Mouse (Mus musculus) right cerebral cortex, postnatal 25 days (tissue): ENCODE data around the gene Bphl.
A peak's percentile ranks its signal among the peaks of the same experiment; 100 is the strongest.

ENCODE experiments used
- DNase-seq: peaks from one replicate; pipeline ENCODE4 v3.0.0; 2022

Gene Bphl

DNA sequence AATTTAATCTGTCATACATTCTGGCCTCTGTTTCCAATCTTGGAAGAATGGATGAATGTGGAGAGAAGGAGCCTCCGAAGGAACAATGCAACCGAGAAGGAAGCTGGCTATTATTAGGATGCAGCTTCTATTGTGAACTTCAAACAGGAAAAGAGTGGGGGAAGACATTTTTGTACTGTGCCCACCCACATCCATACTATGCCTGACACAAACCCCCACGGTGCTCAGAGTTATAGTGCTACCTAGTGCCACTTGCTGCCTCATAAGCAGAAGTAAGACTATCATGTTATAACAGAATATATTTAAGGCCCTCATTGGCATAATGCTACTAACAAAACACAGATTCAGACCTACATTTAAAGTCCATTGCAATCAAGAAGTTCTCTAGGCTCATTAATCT, 52.0 kb downstream of the Bphl start:
- no peak for DNase-seq

DNA sequence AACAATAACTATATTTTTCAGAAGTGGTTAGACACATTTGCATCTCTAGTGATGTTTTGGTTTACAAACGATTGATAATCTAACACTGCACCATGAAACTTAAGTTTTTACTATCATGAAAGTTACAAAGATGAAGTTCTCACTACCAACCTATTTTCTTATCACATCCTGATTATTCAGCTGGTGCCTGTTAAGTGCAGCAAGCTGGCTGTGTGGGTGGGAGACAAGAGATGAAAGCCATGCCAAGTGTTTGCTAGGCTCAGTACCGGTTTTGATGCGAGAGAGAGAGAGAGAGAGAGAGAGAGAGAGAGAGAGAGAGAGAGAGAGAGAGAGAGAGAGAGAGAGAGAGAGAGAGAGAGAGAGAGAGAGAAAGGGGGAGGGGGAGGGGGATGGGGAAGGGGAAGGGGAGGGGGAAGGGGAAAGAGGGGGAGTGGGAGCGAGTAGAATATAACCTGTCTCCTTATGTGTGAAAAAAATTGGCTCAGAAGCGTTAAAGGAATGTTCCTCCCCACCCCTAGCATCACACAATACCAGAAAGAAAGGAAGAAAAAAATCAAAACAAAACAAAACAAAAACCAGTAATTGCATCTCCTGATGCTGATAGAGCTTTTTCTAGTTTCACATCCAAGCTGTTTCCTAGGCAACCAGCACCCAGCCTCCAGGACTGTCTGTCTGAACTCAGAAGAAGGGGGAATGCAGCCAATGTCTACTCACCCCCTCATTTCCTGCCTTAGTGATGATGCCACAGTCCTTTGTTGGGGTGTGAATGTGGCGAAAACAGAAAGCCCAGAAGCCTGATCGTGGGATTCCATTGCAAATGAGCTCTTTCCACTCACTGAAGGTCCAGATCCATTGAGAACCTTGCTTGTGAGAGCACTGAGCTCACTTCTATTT, 58.4 kb downstream of the Bphl start:
- peak; percentile 77 for DNase-seq

DNA sequence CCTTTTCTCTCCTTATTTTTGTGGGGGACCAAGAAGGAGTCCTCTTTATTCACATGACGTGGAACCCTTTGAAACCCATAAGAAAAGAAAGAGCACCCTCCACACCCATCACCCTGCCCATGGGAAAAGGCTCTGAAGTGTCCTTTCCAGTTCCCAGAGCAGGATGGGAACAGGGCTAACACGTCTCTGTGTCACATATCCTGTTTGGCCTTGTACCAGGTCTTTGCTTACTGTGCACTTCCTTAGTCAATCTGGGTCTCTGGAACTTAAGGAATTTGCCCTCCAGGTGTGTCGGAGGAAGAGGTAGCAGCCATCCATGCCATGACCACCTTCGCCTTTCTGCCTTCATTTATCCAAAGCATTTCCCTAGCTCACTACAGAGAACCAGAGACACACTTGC, 59.1 kb downstream of the Bphl start:
- no peak for DNase-seq

DNA sequence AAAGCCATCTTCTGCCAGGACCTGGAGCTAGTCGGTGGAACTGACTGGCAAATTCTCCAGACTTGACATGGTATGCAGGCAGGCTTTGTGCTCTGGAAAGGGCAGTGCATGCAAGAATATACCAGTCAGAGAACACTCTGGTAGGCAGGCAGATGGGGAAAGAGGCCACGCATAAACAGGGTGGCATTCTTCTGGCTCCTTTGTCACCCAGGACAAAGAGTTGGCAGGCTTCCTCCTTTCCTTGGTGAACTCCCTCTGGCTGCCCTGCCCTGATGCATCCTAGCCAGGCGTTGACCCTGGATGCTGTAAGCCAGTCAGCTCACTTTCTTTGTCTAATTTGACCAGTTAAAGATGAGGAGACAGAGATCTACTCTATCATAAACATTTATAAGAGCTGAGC, 59.7 kb downstream of the Bphl start:
- no peak for DNase-seq

DNA sequence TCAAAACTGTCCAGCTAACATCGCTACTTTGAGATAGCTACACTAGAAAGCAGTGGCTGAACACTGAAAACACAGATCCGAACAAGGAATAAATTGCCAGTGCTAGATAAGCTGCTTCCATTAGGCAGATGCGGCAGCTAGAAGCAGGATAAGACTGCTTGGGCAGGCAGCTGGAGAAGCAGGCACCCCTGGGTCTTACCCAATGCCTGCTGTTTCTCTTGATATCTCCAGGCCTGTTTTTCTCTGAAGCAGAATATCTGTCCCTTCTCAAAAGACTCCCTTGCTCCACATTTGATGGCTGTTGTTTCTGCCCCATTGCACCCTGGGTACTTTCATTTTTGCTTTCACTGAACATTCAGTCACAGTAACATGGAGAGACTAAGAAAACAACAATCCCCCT, 63.3 kb downstream of the Bphl start:
- DNase-seq: no peak

DNA sequence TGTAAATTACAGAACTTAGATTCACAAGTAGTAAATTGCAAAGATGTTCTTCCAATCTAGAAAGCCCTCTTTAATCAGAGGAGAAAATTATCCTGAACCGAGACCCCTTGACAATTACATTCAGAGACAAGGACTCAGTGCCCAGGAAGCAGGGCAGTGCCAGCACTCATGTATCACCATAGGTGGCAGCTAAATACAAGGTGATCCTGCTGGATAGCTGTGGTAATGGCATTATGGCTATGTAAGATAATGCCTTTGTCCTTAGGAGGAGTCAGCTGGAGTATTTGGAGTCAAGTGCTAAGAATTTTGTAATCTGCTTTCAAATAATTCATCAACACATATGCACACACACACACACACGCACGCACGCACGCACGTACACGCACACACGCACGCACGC, 63.9 kb downstream of the Bphl start:
- no peak for DNase-seq

DNA sequence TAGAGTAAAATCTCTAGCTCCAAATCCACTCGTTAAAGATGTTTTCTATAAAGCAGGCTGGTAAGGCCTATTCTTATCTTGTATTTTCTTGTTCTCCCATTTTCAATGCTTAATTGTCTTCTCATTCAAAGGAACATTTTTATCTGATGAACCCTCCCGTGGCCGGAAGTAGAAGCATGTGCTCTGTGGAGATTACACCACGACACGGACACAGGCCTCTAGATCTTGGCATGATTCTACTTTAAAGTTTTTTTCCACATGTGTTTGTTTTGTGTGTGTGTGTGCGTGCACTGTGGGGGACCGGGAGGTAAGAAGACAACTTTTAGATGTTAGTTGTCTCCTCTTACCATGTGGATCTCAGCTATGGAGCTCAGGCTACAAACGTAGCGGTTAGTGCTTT, 64.5 kb downstream of the Bphl start:
- DNase-seq: no peak

DNA sequence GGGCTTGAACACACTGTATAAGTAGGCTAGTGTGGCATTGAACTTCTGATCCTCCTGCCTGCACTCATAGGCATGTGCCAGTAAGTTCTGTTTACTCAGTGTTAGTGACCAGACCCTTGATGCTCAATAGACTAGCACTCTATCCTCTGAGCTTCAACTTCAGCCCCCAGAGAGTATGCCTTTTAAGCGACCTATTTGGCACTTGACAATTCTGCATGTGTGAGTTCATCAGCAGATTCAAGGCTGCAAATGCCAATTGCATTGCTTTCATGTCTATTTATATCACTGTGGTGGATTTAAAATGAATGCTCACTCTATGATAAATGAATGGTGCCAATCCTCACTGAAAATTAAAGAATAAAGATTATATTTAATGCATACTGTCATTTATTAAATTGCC, 68.0 kb downstream of the Bphl start:
- DNase-seq: no peak

DNA sequence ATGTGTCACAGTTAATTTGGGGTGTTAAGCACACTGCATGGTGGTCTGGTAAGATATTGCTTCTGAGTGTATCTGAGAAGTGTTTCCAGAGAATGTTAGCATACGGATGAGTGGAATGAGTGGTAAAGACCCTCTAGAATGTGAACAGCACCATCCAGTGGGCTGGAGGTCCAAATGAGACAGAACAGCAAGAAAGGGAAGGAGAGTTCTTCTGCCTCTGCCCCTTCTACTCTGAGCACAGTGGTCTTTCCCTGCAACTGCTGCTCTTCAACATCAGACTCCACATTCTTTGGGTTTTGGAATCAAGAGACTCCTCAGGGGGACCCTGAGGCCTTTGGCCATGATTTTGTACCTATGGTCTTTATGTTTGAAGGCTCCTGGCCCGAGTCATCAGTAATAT, 68.9 kb downstream of the Bphl start:
- no peak for DNase-seq

DNA sequence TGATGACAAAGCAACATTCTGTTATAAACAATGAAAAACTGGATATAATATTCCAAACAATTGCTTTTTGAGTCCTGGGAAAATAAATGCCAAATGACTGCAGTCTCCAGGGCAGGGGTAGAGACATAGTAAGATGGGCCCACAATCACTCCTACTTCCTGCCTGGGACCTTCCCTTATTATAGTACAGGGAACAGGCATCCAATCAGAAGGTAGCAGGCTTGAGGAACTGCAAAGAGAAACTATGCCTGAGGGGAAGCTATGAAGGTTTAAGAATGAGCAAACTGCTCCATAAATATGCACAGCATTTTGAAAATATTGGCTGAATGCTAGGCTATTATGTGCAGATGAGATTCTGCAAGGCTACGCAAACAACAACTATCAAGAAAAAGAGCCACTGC, 69.6 kb downstream of the Bphl start:
- no peak for DNase-seq

DNA sequence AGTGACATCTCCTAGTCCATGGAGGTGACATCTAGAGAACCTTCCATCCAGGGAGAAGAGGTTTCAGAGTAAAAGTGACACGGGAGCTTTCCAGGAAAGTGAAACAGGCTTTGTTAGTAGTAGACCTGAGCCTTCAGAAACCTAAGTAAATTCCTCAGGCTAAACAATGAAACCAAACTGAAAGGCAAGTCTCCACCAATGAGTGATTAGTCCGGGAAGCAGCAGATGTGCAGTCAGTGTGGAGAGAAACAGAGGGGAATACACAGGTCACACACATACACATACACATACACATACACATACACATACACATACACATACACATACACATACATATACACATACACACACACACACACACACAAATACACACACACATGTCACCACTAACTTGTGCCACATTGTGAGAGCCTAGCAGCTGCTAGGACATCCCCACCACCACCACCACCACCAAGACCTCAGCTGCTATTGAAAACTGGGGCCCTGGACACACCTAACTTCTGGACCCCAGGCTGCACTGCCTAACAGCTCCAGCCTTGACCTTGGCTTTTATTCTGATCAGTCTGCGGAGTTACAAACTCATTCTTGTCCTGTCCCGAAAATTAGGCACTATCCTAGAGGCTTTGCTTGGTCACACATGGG, 71.8 kb downstream of the Bphl start:
- DNase-seq: no peak

DNA sequence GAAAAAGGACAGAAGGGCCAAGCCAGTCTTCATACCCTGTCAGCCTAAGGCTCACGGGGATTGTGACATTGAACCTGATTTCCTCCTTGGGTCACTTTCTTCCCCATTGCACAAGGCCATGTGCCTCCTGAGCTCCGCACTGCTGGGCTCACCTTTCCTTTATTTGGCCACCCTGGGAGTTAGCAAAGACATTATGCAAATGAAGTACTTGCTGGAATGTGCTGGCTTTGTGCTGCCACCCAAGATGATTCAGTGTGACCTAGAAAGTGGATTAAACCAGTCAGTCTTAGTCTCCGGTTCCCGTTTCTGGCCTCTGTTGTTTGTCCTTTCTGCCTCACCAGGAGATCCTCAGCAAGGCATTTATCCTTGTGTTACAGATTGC, 72.3 kb downstream of the Bphl start:
- DNase-seq: no peak

DNA sequence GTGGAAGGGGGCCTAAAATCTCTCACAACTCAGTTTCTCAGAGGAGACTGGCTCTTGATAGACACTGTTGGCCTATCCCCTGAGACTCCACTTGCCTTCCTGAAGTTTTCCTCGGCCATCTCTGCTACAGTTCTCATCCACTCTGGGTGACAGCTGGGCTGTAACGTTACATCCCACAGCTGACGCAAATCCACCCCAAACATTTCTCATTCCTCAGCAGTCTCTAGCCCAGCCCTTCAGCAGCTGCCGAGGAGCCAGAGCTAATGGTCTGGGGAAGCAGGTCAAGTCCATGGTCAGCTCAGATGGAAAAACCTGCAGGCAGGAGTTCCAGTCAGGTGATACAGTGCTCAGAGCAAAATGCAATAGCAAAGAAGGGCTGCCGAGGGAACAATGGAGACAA, 73.6 kb downstream of the Bphl start:
- DNase-seq: no peak

DNA sequence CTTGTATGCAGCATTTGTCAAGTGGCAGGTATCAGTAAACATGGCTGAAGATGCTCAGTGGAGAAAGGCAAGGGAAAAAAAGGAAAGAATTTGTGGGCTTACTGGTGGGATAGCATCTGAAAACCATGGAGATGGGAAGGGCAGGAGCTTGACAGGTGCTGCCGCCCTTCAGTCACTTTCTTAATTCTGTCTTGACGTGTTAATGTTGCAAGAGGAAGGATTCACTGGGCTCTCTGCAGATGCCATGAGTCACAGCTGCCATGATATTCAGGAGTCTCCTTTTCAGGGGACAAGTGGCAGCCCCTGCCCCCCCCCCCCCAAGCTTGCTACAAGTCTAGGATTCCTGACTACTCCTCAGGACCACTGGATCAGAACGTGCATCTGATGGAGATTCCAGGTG, 74.5 kb downstream of the Bphl start:
- no peak for DNase-seq

DNA sequence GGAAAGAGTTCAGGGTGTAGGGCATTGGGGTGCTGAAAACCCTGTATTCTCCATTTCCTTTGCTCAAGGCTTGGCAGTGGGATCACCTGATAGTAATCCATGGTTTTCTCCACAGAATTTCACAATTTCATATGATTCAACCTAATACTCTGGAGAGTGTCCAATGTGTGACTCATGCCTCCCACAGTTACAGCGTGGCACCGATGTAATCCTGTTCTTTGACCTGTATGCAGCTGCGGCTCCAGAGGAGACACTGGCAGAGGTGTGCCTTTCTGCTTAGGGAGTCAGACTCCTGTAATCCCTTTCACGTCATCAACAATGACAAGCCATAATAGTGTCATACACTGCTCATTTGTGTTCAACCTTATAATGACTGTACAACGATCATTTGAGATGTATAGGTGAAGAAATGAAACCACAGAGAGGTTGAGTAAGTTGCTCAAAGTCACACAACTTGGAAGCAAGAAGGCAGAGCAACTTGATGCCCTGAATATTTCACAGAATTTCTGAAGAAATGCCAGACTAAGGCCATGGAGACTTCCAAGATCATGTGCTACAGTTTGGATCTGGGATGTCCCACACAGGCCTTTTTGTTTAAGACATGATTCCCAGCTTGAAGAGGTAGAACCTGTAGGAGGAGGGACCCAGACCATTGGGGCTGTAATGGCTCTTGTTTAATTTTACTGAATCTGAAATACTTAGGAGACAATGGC, 75.1 kb downstream of the Bphl start:
- no peak for DNase-seq

DNA sequence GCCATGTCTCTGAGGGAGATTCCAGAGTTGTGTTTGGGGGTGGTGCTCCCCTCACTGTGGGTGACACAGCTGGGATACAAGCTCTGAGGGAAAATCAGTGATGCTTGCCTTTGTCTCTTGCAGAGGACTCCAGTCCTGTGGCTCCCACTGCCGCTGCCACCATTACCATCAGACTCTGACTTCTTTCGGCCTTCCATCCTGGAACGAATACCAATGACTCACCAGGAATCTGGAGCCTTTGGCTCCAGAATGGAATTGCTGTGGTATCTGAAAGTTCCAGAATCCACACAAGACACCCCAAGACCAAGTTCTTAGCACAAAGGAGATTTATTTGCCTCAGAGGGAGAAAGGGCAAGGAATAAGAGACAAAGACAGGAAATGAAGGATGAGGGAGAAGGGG, 75.7 kb downstream of the Bphl start:
- DNase-seq: no peak

DNA sequence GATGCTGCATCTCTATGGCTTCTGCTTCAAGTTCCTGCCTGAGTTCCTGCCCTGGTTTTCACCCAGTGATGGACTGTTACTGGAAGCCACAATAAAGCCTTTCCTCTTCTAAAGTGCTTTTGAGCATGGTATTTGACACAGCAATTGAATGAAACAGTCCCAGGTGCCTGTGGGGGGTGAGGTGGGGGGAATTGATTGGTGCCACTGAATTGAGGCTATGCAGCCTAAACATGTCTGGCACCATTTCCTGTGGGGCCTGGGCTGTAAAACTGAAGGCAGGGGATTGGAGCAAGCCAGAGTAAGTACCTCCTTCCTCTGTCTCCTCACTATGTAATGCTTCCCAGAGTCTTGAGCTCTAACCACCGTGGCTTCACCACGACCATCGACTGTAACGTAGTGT, 77.3 kb downstream of the Bphl start:
- DNase-seq: no peak

DNA sequence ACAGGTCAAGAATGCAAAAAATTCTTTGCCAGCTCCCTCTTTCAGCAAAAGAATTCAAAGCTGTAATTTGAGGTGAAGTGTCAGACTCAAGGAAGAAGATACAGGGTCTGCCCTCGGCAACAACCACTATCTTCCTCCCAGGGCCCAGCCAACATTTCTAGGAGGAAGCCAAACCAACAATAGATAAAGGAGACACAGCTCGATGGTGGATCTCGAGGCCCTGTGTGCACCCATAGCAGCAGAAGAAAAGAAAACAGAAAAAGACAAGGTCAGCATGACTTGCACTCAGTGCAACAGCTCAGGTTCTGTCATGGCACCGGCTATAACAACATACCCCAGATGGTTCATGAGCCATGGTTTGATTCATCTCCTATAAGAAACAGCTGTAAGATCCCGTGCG, 79.1 kb downstream of the Bphl start:
- no peak for DNase-seq

DNA sequence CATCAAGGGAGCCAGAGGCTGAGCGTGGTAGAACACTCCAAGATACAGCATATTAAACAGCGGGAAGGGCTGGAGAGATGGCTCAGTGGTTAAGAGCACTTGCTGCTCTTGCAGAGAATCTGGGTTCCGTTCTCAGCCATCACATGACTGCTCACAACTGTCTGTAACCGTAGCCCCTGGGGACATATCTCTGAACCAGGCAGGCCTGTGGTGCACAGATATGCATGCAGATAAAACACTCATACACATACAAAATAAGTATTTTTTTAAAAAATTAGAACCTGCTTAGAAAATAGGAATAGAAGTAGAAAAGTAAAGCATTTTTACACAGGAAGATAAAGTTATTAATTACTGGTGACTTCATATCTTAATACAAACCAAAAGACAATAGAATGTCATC, 81.4 kb downstream of the Bphl start:
- no peak for DNase-seq

DNA sequence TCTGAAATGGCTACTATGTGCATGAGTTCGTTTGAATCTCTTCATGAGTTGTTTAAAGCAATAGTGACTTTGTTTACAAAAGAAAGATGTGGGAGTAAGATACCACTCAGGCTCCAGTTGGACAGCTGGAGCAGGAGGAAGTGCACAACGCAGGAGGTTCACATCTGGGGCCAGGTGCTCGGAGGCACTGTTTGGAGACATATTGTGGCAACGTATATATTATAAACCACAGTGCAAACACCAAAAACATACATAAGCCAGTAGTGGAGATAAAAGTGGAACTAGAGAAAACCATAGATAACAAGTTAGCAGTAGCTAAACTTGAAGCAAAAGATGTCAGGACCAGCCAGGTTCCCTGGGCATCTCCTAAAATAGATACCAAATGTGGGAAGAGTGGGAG, 82.0 kb downstream of the Bphl start:
- no peak for DNase-seq

DNA sequence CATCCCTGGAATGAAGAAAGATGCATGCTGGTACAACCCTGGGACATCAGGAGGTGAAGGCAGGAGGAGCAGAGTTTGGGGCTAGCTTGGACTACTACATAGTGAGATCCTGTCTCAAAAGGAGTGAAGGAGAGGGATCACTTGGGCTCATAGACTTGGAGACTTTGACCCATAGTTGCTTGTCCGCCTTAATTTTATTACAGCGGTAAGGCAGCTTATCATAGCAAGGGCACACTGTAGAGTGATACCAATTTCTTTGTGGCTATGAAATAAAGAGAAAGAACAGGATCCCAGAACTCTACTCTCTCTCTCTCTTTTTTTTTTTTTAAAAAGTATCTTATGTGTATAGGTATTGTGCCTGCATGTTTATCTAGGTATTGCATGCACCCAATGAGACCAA, 83.1 kb downstream of the Bphl start:
- no peak for DNase-seq
